Mouse (Mus musculus) heart, embryonic 13.5 days (tissue): ENCODE results near the gene Hexim2. TPM values are rescaled to one million over a fixed set of nuclear protein-coding genes. Genes with fewer than 3 reads are reported as not detected.

ENCODE experiments used
- polyA plus RNA-seq: library from polyadenylated mRNA; unstranded; fragments of >200 nt; fragmentation: Nextera tagmentation; extraction: Ambion mirVana; gene quantifications from 2 replicates; pipeline ENCODE4 v1.2.1, GENCODE M21; 2015

Hexim2 gene
- polyA plus RNA-seq, 1 experiment from 2014 or later = 5.7 TPM

Other genes starting within 250 kb of the Hexim2 start
- not detected in 2 replicates for gene Fam187a, start 247.3 kb upstream of the Hexim2 start, polyA plus RNA-seq
- gene Gfap, start 231.5 kb upstream of the Hexim2 start, polyA plus RNA-seq = 0.19 and 0.38 TPM in 2 replicates
- 7.0 and 7.3 TPM in 2 replicates for gene Kif18b, start 207.3 kb upstream of the Hexim2 start, polyA plus RNA-seq
- 0.71 and 0.74 TPM in 2 replicates for gene C1ql1, start 185.7 kb upstream of the Hexim2 start, polyA plus RNA-seq
- 39.7 and 47.3 TPM in 2 replicates for gene Nmt1, start 104.2 kb upstream of the Hexim2 start, polyA plus RNA-seq
- gene Dcakd, start 104.1 kb upstream of the Hexim2 start, polyA plus RNA-seq = 95.9 and 101 TPM in 2 replicates
- 7.8 and 8.7 TPM in 2 replicates for gene Plcd3, start 30.8 kb upstream of the Hexim2 start, polyA plus RNA-seq
- 12.0 and 14.3 TPM in 2 replicates for gene Acbd4, start 30.7 kb upstream of the Hexim2 start, polyA plus RNA-seq
- gene Hexim1, start 16.2 kb upstream of the Hexim2 start, polyA plus RNA-seq = 2.8 and 3.0 TPM in 2 replicates
- 2.0 and 2.6 TPM in 2 replicates for gene Fmnl1, start 38.7 kb downstream of the Hexim2 start, polyA plus RNA-seq
- not detected in 2 replicates for gene 1700023F06Rik, start 76.1 kb downstream of the Hexim2 start, polyA plus RNA-seq
- not detected in 2 replicates for gene Spata32, start 86.0 kb downstream of the Hexim2 start, polyA plus RNA-seq
- gene Map3k14, start 135.0 kb downstream of the Hexim2 start, polyA plus RNA-seq = 1.8 and 1.9 TPM in 2 replicates
- gene Arhgap27, start 231.3 kb downstream of the Hexim2 start, polyA plus RNA-seq = 5.6 and 5.8 TPM in 2 replicates